Mouse (Mus musculus): ENCODE results near the gene Gm45808.
"Not testable (repeated sequence)": the region's sequence is repeated elsewhere in the genome, so short reads cannot be mapped to it uniquely, and the experiment has no call there.

GRCm38 (mm10) chr7:45484985-45485384 is 1.6 kb downstream of the Gm45808 start:
- TF ChIP-seq CTCF, POLR2A (IDR thresholded peaks at IDR 0.05; ENCODE audit: extremely low read depth, insufficient read depth, low read length): not testable (repeated sequence)
